Mouse (Mus musculus) 3T3-L1 (cell line): ENCODE data around the gene Dnajb14.
"Not testable (repeated sequence)": the region's sequence is repeated elsewhere in the genome, so short reads cannot be mapped to it uniquely, and the experiment has no call there.

Experiments used
- DNase-seq: peaks from one replicate; pipeline ENCODE4 v3.0.0-alpha.2; 2015; ENCODE audit warnings: low read depth, low spot score

Dnajb14 gene

DNA sequence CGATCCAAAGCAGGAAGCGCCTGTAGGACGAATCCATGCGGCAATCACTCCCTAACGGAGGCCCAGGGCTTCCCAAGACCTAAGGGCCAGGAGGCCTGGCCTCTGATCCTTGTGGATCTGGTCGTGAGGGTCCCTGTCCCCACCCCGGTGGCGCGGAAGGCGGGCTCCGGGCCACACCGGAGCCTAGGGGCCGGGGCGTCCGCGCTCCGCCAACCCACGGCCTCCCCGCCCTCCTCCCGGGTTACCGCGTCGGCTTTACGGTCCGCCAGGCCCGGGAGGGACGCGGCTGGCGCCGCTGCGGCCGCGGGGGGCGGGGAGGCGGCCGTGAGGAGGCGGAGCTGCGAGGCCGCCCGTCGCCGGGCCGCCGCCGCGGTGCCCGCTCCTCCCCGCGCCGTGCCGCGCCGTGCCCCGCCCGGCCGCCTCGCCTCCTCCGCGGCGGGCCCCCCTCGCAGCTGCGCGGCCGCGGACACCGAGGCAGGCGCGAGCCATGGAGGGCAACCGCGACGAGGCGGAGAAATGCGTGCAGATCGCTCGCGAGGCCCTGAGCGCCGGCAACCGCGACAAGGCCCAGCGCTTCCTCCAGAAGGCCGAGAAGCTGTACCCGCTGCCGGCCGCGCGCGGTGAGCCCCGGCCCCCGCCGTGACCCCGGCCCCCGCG is at the start of gene Dnajb14:
TSS of gene Dnajb14 (plus strand) at position 239 of the 657 bp plus-strand sequence.
- DNase-seq, result peak; percentile 30

DNA sequence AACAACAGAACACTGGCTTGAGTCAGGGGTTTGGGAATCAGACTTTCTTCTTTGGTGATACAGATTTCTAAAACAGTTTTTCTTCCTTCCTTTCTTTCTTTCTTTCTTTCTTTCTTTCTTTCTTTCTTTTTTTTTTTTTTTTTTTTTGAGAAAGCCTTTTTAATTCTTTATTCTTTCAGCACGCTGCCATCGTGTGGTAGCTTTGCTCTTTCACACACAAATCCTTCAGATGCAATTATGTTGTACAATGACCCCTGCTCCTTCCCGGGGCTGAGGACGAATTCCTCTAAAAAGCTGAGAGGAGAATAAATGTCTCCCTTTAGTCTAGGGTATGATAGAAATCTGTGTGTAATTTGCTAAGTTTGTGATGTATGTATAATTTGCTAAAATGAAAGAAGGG is 48.8 kb upstream of the Dnajb14 start:
- DNase-seq, result peak; percentile 55

GRCm38 (mm10) chr3:137820688-137821467 is 46.6 kb upstream of the Dnajb14 start:
- DNase-seq, result no peak

DNA sequence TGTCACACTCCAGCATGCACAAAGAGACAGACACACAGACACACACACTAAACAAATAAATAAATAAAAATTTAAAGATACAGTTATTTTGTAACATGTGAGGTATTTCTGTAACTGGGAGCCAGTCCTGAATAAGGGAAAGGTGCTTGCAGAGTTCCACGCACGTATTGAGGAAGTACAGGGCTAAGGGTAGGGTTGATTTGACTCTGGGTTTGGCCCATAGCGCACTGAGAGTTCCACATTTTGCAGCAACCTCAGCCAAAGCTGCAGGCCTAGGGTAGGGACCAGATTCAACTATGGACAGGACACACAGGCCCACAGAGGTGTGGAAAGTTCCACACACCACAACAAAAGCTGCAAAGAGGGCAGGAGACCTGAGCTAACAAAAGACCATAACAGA is 44.2 kb upstream of the Dnajb14 start:
- no peak for DNase-seq

DNA sequence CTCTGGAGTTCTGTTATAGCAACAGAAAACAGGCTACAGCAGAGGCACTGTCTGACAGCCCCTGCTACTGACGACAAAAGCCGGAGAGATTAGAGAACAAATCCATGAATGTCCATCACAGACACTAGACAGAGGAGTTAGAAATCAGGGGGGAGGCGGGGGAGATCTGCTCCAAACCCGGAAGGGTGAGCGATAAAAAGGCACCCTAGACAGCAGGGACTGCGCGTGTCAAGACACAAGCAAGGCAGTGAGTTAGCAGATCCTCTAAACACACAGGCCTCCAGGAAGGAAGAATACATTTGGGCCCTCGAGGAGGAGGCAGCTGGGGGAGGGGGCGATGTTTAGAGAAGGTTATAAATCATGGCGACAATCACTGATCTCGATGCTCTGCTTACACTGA is 39.8 kb upstream of the Dnajb14 start:
- no peak for DNase-seq

DNA sequence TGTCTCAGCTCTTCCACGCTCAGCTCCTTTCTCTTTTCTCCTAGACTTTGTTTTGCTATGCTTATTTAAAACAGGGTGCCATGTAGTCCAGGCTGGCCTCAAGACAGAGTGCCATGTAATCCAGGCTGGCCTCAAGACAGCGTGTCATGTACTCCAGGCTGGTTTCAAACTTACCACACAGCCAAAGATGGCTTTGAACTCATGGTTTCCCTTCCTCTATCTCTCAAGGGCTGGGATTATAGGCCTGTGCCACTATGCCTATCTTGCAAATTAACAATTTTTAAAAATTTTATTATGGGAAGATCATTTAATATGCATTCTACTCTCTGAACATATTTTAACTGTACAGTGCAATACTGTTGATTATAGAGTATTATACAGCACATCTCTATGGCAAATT is 36.3 kb upstream of the Dnajb14 start:
- no peak for DNase-seq

DNA sequence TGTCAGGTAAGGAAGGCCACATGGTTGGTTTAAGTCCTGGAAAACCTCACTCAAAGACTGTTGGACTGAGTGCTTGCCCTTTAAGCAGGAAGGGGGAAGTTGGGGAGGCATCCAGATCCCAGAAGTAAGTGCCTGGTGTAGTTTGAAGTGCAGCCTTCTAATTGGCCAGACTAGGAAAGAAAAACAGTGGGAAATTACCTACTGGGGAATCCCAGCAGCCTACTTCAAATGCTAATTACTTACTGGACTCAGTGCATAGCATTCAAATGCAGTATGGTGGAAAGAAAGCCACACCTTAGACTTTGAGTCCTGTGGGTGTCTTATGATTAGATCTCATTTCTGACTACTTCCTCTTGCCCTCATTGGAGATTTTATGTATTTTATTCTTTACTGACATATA is 34.3 kb upstream of the Dnajb14 start:
- no peak for DNase-seq

DNA sequence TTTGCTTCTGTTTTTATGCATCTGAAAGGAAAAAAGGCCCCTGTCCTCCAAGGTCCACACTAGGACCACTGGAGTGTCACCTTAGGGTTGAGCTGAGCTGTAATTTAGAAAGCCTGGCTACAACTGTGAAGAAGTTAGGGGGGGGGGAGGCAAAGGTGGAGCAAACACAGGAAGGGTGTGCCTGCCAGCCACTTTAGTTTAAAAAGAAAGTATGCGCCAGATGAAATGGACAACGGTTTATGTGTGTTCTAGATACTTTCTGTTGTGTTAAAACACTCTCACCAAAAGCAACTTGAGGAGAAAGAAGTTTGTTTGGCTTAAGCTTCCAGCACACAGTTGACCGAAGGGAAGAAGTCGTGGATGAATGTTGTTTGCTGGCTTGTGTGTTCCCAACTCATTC is 33.8 kb upstream of the Dnajb14 start:
- DNase-seq, result no peak

GRCm38 (mm10) chr3:137836543-137836942 is 30.9 kb upstream of the Dnajb14 start:
- no peak for DNase-seq

DNA sequence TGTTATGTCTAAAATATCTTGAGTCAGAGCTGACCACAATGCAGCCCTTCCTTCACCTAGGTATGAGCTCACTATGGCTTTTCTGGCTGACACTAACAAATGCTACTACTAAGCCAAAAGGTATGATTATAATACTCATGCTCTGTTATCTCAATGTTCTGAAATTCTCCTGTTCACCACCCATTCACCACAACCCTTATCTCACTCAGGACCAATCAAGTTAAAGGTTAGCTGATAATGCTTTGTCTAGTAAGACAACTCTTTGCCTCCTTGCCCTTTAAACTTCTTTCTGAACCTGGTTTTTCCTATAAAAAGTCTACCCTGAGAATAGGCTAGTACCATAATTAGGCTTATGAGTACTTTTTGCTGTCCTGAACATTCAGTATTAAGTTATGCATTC is 29.3 kb upstream of the Dnajb14 start:
- no peak for DNase-seq

- no peak for DNase-seq
Observed at GRCm38 (mm10) chr3:137842944-137843343, 24.5 kb upstream of the Dnajb14 start.

DNA sequence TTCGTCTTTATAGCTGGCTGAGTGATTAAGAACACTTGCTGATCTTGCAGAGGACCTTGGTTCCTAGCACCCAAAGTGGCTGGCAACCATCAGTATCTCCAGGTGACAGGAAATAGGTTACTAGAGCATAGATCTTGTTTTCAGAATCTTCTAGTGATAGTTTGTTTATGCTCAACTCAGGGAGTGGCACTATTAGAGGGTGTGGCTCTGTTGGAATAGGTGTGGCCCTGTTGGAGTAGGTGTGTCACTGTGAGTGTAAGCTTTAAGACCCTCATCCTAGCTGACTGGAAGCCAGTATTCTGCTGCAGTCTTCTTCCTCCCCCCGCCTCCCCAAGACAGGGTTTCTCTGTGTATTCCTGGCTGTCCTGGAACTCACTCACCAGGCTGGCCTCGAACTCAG is 23.2 kb upstream of the Dnajb14 start:
- DNase-seq, result no peak

GRCm38 (mm10) chr3:137846552-137846951 is 20.9 kb upstream of the Dnajb14 start:
- DNase-seq, result no peak

- no peak for DNase-seq
Observed at GRCm38 (mm10) chr3:137848354-137848753, 19.1 kb upstream of the Dnajb14 start.

DNA sequence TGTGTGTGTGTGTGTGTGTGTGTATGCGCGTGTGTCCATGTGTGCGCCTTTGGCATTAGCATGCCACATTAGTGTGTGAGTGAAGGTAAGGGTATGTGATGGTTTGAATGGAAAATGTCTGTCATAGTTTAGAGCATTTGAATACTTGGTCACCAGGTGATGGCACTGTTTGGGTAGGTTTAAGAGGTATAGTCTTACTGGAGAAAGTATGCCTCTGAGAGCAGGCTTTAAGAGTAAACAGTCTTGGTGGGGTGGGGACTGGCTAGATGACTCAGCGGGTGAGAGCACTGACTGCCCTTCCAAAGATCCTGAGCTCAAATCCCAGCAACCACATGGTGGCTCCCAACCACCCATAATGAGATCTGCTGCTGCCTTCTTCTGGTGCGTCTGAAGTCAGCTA is 17.8 kb upstream of the Dnajb14 start:
- DNase-seq, result peak; percentile 73

- DNase-seq, result no peak
Observed at GRCm38 (mm10) chr3:137851196-137851595, 16.3 kb upstream of the Dnajb14 start.

DNA sequence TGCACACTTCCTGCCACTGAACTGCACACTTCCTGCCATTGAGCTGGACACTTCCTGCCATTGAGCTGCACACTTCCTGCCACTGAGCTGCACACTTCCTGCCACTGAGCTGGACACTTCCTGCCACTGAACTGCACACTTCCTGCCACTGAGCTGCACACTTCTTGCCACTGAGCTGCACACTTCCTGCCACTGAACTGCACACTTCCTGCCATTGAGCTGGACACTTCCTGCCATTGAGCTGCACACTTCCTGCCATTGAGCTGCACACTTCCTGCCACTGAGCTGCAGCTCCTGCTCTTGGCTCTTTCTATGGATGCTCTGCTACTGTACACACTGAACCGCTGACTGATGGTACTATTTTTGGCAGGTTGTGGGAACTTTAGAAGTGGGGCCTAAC is 14.5 kb upstream of the Dnajb14 start:
- DNase-seq, result not testable (repeated sequence)

- peak; percentile 53 for DNase-seq
Observed at GRCm38 (mm10) chr3:137855328-137855727, 12.1 kb upstream of the Dnajb14 start.

- DNase-seq, result no peak
Observed at GRCm38 (mm10) chr3:137856061-137856460, 11.4 kb upstream of the Dnajb14 start.

GRCm38 (mm10) chr3:137860394-137861170 is 6.9 kb upstream of the Dnajb14 start:
- DNase-seq, result peak; percentile 63

DNA sequence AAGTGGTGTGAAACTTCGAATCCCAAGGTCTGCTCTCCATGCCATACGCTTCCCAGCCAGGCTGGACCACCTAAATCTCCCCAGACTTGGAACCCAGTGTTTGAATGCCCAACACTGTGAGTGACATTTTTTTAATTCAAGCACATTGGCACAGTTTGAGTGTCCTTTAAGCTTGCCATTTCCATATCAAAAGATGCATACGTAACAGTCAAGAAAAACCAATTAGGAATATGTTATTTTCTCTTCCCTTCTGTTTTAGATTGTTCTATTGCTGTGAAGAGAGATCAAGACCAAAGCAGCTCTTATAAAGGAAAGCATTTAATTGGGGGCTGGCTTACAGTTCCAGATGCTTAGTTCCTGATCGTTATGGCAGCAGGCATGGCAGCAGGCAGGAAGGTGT is 6.0 kb upstream of the Dnajb14 start:
- DNase-seq, result no peak

DNA sequence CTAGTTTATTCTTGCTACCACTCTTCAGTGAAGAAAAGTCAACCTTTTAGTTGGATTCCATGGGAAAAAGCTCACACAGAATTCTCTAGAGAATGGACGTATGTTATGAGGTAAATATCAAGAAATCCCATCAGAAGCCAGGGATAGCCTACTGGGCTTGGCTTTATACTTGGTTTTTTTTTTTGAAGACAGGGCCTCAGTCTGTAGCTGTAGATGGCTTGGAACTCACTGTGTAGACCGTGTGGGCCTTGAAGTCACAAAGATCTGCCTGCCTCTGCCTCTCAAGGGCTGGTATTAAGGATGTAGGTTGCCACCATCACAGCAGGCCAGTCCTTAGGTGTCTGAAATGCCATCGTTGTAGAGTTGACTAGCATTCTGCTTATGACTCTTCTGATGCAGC is 4.9 kb upstream of the Dnajb14 start:
- no peak for DNase-seq
